Mouse (Mus musculus) liver (tissue): ENCODE results near the gene Fkbp8.
A peak's percentile ranks its signal among the peaks of the same experiment; 100 is the strongest.

ENCODE experiments used
- DNase-seq: peaks from one replicate; pipeline ENCODE4 v3.0.0-alpha.2; 2020; ENCODE audit warnings: mixed read lengths

The Fkbp8 gene

GRCm38 (mm10) chr8:70527512-70528181 lies at the start of gene Fkbp8, which contains the start of gene Kxd1:
Gene Fkbp8 (plus strand): TSS chr8:70527724.
Gene Kxd1 (minus strand): TSS chr8:70527956.
- peak; percentile 97 for DNase-seq

- no peak for DNase-seq
These were observed 45.6 kb upstream of the Fkbp8 start for GRCm38 (mm10) chr8:70481908-70482307.

GRCm38 (mm10) chr8:70482943-70483342 lies 44.6 kb upstream of the Fkbp8 start:
- DNase-seq, result no peak

GRCm38 (mm10) chr8:70486191-70486681 lies 41.3 kb upstream of the Fkbp8 start:
- no peak for DNase-seq

GRCm38 (mm10) chr8:70486941-70487520 lies 40.5 kb upstream of the Fkbp8 start, which contains the start of gene Tmem59l:
Gene Tmem59l (minus strand): TSS chr8:70487358.
- no peak for DNase-seq

GRCm38 (mm10) chr8:70487993-70488796 lies 39.3 kb upstream of the Fkbp8 start:
- DNase-seq, result peak; percentile 62

GRCm38 (mm10) chr8:70488931-70489470 lies 38.5 kb upstream of the Fkbp8 start:
- no peak for DNase-seq

GRCm38 (mm10) chr8:70489576-70489975 lies 37.9 kb upstream of the Fkbp8 start:
- DNase-seq, result no peak

- DNase-seq, result no peak
These were observed 37.3 kb upstream of the Fkbp8 start for GRCm38 (mm10) chr8:70490061-70490879.

- DNase-seq, result no peak
These were observed 36.5 kb upstream of the Fkbp8 start for GRCm38 (mm10) chr8:70490880-70491495.

GRCm38 (mm10) chr8:70492664-70493640 lies 34.6 kb upstream of the Fkbp8 start, which contains the start of gene Crlf1:
Gene Crlf1 (plus strand): TSS chr8:70493158.
- no peak for DNase-seq

- DNase-seq, result no peak
These were observed 33.7 kb upstream of the Fkbp8 start for GRCm38 (mm10) chr8:70493692-70494415.

GRCm38 (mm10) chr8:70494416-70494945 lies 33.0 kb upstream of the Fkbp8 start:
- DNase-seq, result no peak

- no peak for DNase-seq
These were observed 32.3 kb upstream of the Fkbp8 start for GRCm38 (mm10) chr8:70495001-70495770.

- DNase-seq, result no peak
These were observed 31.8 kb upstream of the Fkbp8 start for GRCm38 (mm10) chr8:70495771-70496062.

- peak; percentile 86 for DNase-seq
These were observed 26.9 kb upstream of the Fkbp8 start for GRCm38 (mm10) chr8:70500386-70501301.

GRCm38 (mm10) chr8:70501820-70502529 lies 25.5 kb upstream of the Fkbp8 start:
- DNase-seq, result peak; percentile 57
